Mouse (Mus musculus) liver, embryonic 14.5 days (tissue): ENCODE measurements at regions not wholly inside any gene's neighbourhood (a gene's known extent, or its start where the extent isn't known, plus 50 kb on each side); places are given as distances from the start of the nearest gene placed in this dataset.

Experiments used
- ATAC-seq: fragments of 200-750 bp; cut with Nextera tagmentation; 2 replicates; pipeline ENCODE4 v1.8.0; 2017; ENCODE audit warnings: moderate number of reproducible peaks, mild to moderate bottlenecking, moderate library complexity; ENCODE audit not compliant: insufficient read depth
- DNase-seq, 3 experiments: peaks; one replicate each; pipeline ENCODE4 v3.0.0-alpha.2; 2012 to 2013; ENCODE audit warnings: low read depth in 3 of 3, low spot score in 3 of 3
- H3K27ac ChIP-seq: fragments of 300-500 bp; sonication (generic); 2 replicates; pipeline ENCODE4 v1.5.1; 2014; ENCODE audit warnings: moderate library complexity, mild to moderate bottlenecking, control low read depth, inconsistent platforms
- H3K27me3 ChIP-seq: fragments of 300-500 bp; sonication (generic); 2 replicates; pipeline ENCODE4 v1.6.1; 2014; ENCODE audit warnings: mild to moderate bottlenecking, low read length, moderate library complexity; ENCODE audit not compliant: control insufficient read depth, insufficient read depth
- H3K36me3 ChIP-seq: fragments of 300-500 bp; sonication (generic); replicated peaks from 2 replicates; pipeline ENCODE4 v1.6.1; 2014; ENCODE audit warnings: low read depth; ENCODE audit not compliant: control insufficient read depth, insufficient read depth
- H3K4me1 ChIP-seq, 2 experiments: fragments of 200-500 bp in 1 of 2; fragments of 300-500 bp in 1 of 2; sonication (generic) in 1 of 2; replicated peaks; 2 replicates each; pipeline ENCODE4 v1.6.1; 2012 to 2014; ENCODE audit warnings: antibody characterized with exemption in 1 of 2, inconsistent platforms in 1 of 2, low read length in 1 of 2; ENCODE audit not compliant: control insufficient read depth in 2 of 2, insufficient read depth in 2 of 2
- H3K4me2 ChIP-seq: fragments of 300-500 bp; sonication (generic); 2 replicates; pipeline ENCODE4 v1.6.1; 2014; ENCODE audit warnings: low read depth, mild to moderate bottlenecking, control low read depth, moderate library complexity
- H3K4me3 ChIP-seq, 2 experiments: fragments of 200-500 bp in 1 of 2; fragments of 300-500 bp in 1 of 2; sonication (generic) in 1 of 2; 2 replicates each; pipeline ENCODE4 v1.5.1; 2012 to 2014; ENCODE audit warnings: low read depth in 2 of 2, low read length in 2 of 2, mild to moderate bottlenecking in 2 of 2, control low read depth in 1 of 2, inconsistent platforms in 1 of 2, moderate library complexity in 1 of 2; ENCODE audit not compliant: insufficient read depth in 1 of 2
- H3K9ac ChIP-seq: fragments of 300-500 bp; sonication (generic); replicated peaks from 2 replicates; pipeline ENCODE4 v1.6.1; 2014; ENCODE audit warnings: mild to moderate bottlenecking, control low read depth, moderate library complexity
- H3K9me3 ChIP-seq: fragments of 300-500 bp; sonication (generic); 2 replicates; pipeline ENCODE4 v1.6.1; 2016; ENCODE audit warnings: low read length, mixed read lengths; ENCODE audit not compliant: control insufficient read depth
- CTCF ChIP-seq: IDR thresholded peaks from 2 replicates; pipeline ENCODE4 v1.5.1; 2016; ENCODE audit warnings: antibody characterized with exemption, low read depth, control low read depth
- EP300 ChIP-seq: IDR thresholded peaks from 2 replicates; pipeline ENCODE4 v1.6.1; 2016; ENCODE audit warnings: antibody characterized with exemption, low read depth
- WGBS: fragments of 180-500 bp; shearing (Covaris S2); extraction: QIAGEN DNeasy Blood & Tissue Kit; methylation state at CpG from one replicate; pipeline ENCODE4 v1.1.7; 2014; ENCODE audit not compliant: insufficient replicate concordance; 5-methylcytosine and 5-hydroxymethylcytosine counted together

- no peak for TF ChIP-seq CTCF
- WGBS, result 74% methylated on average over 1 of the region's 1 CpGs
- Histone ChIP-seq H3K27ac (no peak overlapping the region), H3K4me1 (no peaks in the 10 kb centered on the region), H3K27me3 (no peaks in the 10 kb centered on the region), H3K9me3 (no peaks in the 10 kb centered on the region), H3K4me2 (no peak overlapping the region), H3K4me3 (no peak overlapping the region), H3K9ac (no peak overlapping the region), H3K36me3 (no peaks in the 10 kb centered on the region)
- ATAC-seq (no peak), DNase-seq (no peak)
Observed at GRCm38 (mm10) chr12:97912730-97913129, 346.5 kb downstream of the Galc start.

GRCm38 (mm10) chr12:97899266-97899665 lies 360.0 kb downstream of the Galc start:
- no peaks in the 10 kb centered on the region for H3K27me3 ChIP-seq
- DNase-seq (no peak), ATAC-seq (no peak)
- TF ChIP-seq CTCF (no peak), EP300 (no peak)
- H3K9ac ChIP-seq, result no peak overlapping the region
- WGBS, result 68% methylated on average over 5 of the region's 5 CpGs
- H3K4me1 ChIP-seq, result no peaks in the 10 kb centered on the region
- H3K9me3 ChIP-seq, result no peaks in the 10 kb centered on the region
- no peak overlapping the region for H3K4me2 ChIP-seq
- no peak overlapping the region for H3K27ac ChIP-seq
- no peaks in the 10 kb centered on the region for H3K36me3 ChIP-seq
- no peak overlapping the region for H3K4me3 ChIP-seq

GRCm38 (mm10) chr12:97898178-97898577 lies 361.1 kb downstream of the Galc start:
- ATAC-seq (no peak), DNase-seq (no peak)
- Histone ChIP-seq H3K27ac (no peak overlapping the region), H3K4me1 (no peaks in the 10 kb centered on the region), H3K9me3 (no peaks in the 10 kb centered on the region), H3K27me3 (no peaks in the 10 kb centered on the region), H3K36me3 (no peaks in the 10 kb centered on the region), H3K4me2 (no peak overlapping the region), H3K9ac (no peak overlapping the region), H3K4me3 (no peak overlapping the region)
- TF ChIP-seq CTCF (no peak), EP300 (no peak)
- 52% methylated on average over 2 of the region's 2 CpGs for WGBS

- WGBS, result 54% methylated on average over 2 of the region's 2 CpGs
- ATAC-seq, result no peak
- H3K9ac ChIP-seq, result no peak overlapping the region
- H3K4me3 ChIP-seq, result no peak overlapping the region
- no peak overlapping the region for H3K4me2 ChIP-seq
- H3K9me3 ChIP-seq, result no peaks in the 10 kb centered on the region
- H3K27ac ChIP-seq, result no peak overlapping the region
- no peak for DNase-seq
- H3K4me1 ChIP-seq, result no peaks in the 10 kb centered on the region
- H3K36me3 ChIP-seq, result no peaks in the 10 kb centered on the region
- H3K27me3 ChIP-seq, result no peaks in the 10 kb centered on the region
- TF ChIP-seq EP300 (no peak), CTCF (no peak)
Observed at GRCm38 (mm10) chr12:97895981-97896380, 363.3 kb downstream of the Galc start.

- Histone ChIP-seq H3K27ac (no peak overlapping the region), H3K9ac (no peak overlapping the region), H3K4me2 (no peak overlapping the region), H3K4me1 (no peaks in the 10 kb centered on the region), H3K36me3 (no peaks in the 10 kb centered on the region), H3K4me3 (no peak overlapping the region), H3K9me3 (no peaks in the 10 kb centered on the region), H3K27me3 (no peaks in the 10 kb centered on the region)
- DNase-seq (no peak), ATAC-seq (no peak)
- WGBS, result 29% methylated on average over 12 of the region's 12 CpGs
- TF ChIP-seq EP300, result no peak
- TF ChIP-seq CTCF, result no peak
Observed at GRCm38 (mm10) chr12:97888801-97889455, 370.3 kb downstream of the Galc start.
